Mouse (Mus musculus) hindbrain, postnatal 0 days (tissue): ENCODE data around the gene Gcnt1. TPM values are rescaled to one million over a fixed set of nuclear protein-coding genes. Genes with fewer than 3 reads are reported as not detected.

Source experiments
- ATAC-seq: fragments of 200-750 bp; cut with Nextera tagmentation; 2 replicates; pipeline ENCODE4 v1.8.0; 2017; ENCODE audit warnings: mild to moderate bottlenecking, moderate TSS enrichment, moderate library complexity
- DNase-seq: peaks from one replicate; pipeline ENCODE4 v3.0.0-alpha.2; 2015; ENCODE audit warnings: low spot score
- H3K27ac ChIP-seq: fragments of 300-500 bp; sonication (generic); 2 replicates; pipeline ENCODE4 v1.5.1; 2014; ENCODE audit warnings: mild to moderate bottlenecking
- H3K27me3 ChIP-seq: fragments of 300-500 bp; sonication (generic); 2 replicates; pipeline ENCODE4 v1.6.1; 2014; ENCODE audit warnings: low read length, mixed read lengths; ENCODE audit not compliant: insufficient read depth
- H3K36me3 ChIP-seq: fragments of 300-500 bp; sonication (generic); 2 replicates; pipeline ENCODE4 v1.6.1; 2014; ENCODE audit warnings: low read length, mixed read lengths; ENCODE audit not compliant: insufficient read depth
- H3K4me1 ChIP-seq: fragments of 300-500 bp; sonication (generic); 2 replicates; pipeline ENCODE4 v1.6.1; 2014; ENCODE audit warnings: antibody characterized with exemption, low read length, mixed read lengths; ENCODE audit not compliant: insufficient read depth
- H3K4me2 ChIP-seq: fragments of 300-500 bp; sonication (generic); 2 replicates; pipeline ENCODE4 v1.6.1; 2014; ENCODE audit warnings: low read depth, mild to moderate bottlenecking, low read length, moderate library complexity, mixed read lengths
- H3K4me3 ChIP-seq: fragments of 300-500 bp; sonication (generic); 2 replicates; pipeline ENCODE4 v1.5.1; 2014; ENCODE audit warnings: low read length
- H3K9ac ChIP-seq: fragments of 300-500 bp; sonication (generic); replicated peaks from 2 replicates; pipeline ENCODE4 v1.6.1; 2014; ENCODE audit warnings: mild to moderate bottlenecking, low read length, moderate library complexity, mixed read lengths
- H3K9me3 ChIP-seq: fragments of 300-500 bp; sonication (generic); 2 replicates; pipeline ENCODE4 v1.6.1; 2016; ENCODE audit warnings: low read length, mixed read lengths
- CTCF ChIP-seq: IDR thresholded peaks from 2 replicates; pipeline ENCODE4 v1.5.1; 2016; ENCODE audit warnings: antibody characterized with exemption, control low read depth, low read depth
- WGBS: fragments of 180-500 bp; shearing (Covaris S2); extraction: QIAGEN DNeasy Blood & Tissue Kit; methylation state at CpG from one replicate; pipeline ENCODE4 v1.1.7; 2014; 5-methylcytosine and 5-hydroxymethylcytosine counted together
- polyA plus RNA-seq: library from polyadenylated mRNA; unstranded; fragments of >200 nt; fragmentation: Nextera tagmentation; extraction: Ambion mirVana; gene quantifications from 2 replicates; pipeline ENCODE4 v1.2.1, GENCODE M21; 2015
- total RNA-seq: library from RNA; depleted of rRNA; stranded (reverse); fragments of >200 nt; gene quantifications from 2 replicates; pipeline ENCODE4 v1.2.3, GENCODE M21; 2014

Gene Gcnt1
- total and polyA plus RNA-seq, 2 experiments from 2014 or later = 0.34 to 1.9 TPM

- no peak for TF ChIP-seq CTCF
- WGBS = 72% methylated on average over 6 of the region's 6 CpGs
- no peak overlapping the region; the same call in 1 of the 2 replicates for H3K4me3 ChIP-seq
- no peak overlapping the region for H3K9ac ChIP-seq
- H3K4me1 ChIP-seq = peaks cover 6% of the 10 kb centered on the region; the same call in 1 of the 2 replicates
- H3K9me3 ChIP-seq = no peaks in the 10 kb centered on the region
- H3K27me3 ChIP-seq = peaks cover 12% of the 10 kb centered on the region
- H3K36me3 ChIP-seq = no peaks in the 10 kb centered on the region
- no peak for ATAC-seq
- H3K27ac ChIP-seq = no peak overlapping the region
- H3K4me2 ChIP-seq = no peak overlapping the region
- DNase-seq = no peak
These were observed 15.7 kb downstream of the Gcnt1 start for GRCm38 (mm10) chr19:17356932-17357331.

GRCm38 (mm10) chr19:17355950-17356867 is 16.4 kb downstream of the Gcnt1 start:
- no peak for TF ChIP-seq CTCF
- H3K36me3 ChIP-seq = no peaks in the 10 kb centered on the region
- H3K9me3 ChIP-seq = no peaks in the 10 kb centered on the region
- H3K4me1 ChIP-seq = peaks cover 6% of the 10 kb centered on the region; the same call in 1 of the 2 replicates
- H3K27me3 ChIP-seq = peaks cover 12% of the 10 kb centered on the region
- H3K9ac ChIP-seq = 0 out of 2 replicates have a peak overlapping the region, but pooled peaks have one; percentile 17
- WGBS = 2% methylated on average over 50 of the region's 50 CpGs
- no peak overlapping the region for H3K27ac ChIP-seq
- peak; percentile 70 for ATAC-seq
- peak overlapping the region; percentile 35 for H3K4me3 ChIP-seq
- DNase-seq = no peak
- peak overlapping the region; percentile 70 for H3K4me2 ChIP-seq

GRCm38 (mm10) chr19:17355361-17355760 is 17.3 kb downstream of the Gcnt1 start:
- Histone ChIP-seq H3K4me2 (no peak overlapping the region), H3K36me3 (no peaks in the 10 kb centered on the region), H3K4me3 (no peak overlapping the region), H3K4me1 (peaks cover 6% of the 10 kb centered on the region; the same call in 1 of the 2 replicates), H3K9ac (no peak overlapping the region), H3K9me3 (no peaks in the 10 kb centered on the region), H3K27ac (no peak overlapping the region), H3K27me3 (peaks cover 12% of the 10 kb centered on the region)
- TF ChIP-seq CTCF = no peak
- ATAC-seq = no peak
- WGBS = 36% methylated on average over 4 of the region's 4 CpGs
- DNase-seq = no peak

- H3K4me3 ChIP-seq = no peak overlapping the region
- DNase-seq (no peak), ATAC-seq (no peak)
- no peak overlapping the region for H3K4me2 ChIP-seq
- no peak overlapping the region for H3K27ac ChIP-seq
- peaks cover 6% of the 10 kb centered on the region; the same call in 1 of the 2 replicates for H3K4me1 ChIP-seq
- no peaks in the 10 kb centered on the region for H3K36me3 ChIP-seq
- no peak overlapping the region for H3K9ac ChIP-seq
- no peak for TF ChIP-seq CTCF
- WGBS = 64% methylated on average over 4 of the region's 4 CpGs
- no peaks in the 10 kb centered on the region for H3K9me3 ChIP-seq
- H3K27me3 ChIP-seq = peaks cover 12% of the 10 kb centered on the region
These were observed 17.8 kb downstream of the Gcnt1 start for GRCm38 (mm10) chr19:17354797-17355196.

- Histone ChIP-seq H3K4me1 (peaks cover 6% of the 10 kb centered on the region; the same call in 1 of the 2 replicates), H3K4me2 (no peak overlapping the region), H3K4me3 (no peak overlapping the region), H3K9me3 (no peaks in the 10 kb centered on the region), H3K27me3 (peaks cover 12% of the 10 kb centered on the region), H3K36me3 (no peaks in the 10 kb centered on the region), H3K27ac (no peak overlapping the region), H3K9ac (no peak overlapping the region)
- ATAC-seq = no peak
- no peak for DNase-seq
- no peak for TF ChIP-seq CTCF
- whole genome bisulfite sequencing = 80% methylated on average over 4 of the region's 4 CpGs
These were observed 18.3 kb downstream of the Gcnt1 start for GRCm38 (mm10) chr19:17354362-17354761.

- H3K27ac ChIP-seq = no peak overlapping the region
- no peak overlapping the region for H3K9ac ChIP-seq
- TF ChIP-seq CTCF = no peak
- no peak for DNase-seq
- peaks cover 12% of the 10 kb centered on the region for H3K27me3 ChIP-seq
- peaks cover 6% of the 10 kb centered on the region; the same call in 1 of the 2 replicates for H3K4me1 ChIP-seq
- no peak overlapping the region for H3K4me3 ChIP-seq
- WGBS = 77% methylated on average over 8 of the region's 8 CpGs
- no peaks in the 10 kb centered on the region for H3K36me3 ChIP-seq
- no peak overlapping the region for H3K4me2 ChIP-seq
- no peaks in the 10 kb centered on the region for H3K9me3 ChIP-seq
- ATAC-seq = no peak
These were observed 18.9 kb downstream of the Gcnt1 start for GRCm38 (mm10) chr19:17353727-17354126.

GRCm38 (mm10) chr19:17347852-17348251 is 24.8 kb downstream of the Gcnt1 start:
- H3K4me2 ChIP-seq = no peak overlapping the region
- no peak overlapping the region for H3K27ac ChIP-seq
- no peak for ATAC-seq
- no peak overlapping the region for H3K4me3 ChIP-seq
- no peaks in the 10 kb centered on the region for H3K4me1 ChIP-seq
- WGBS = 92% methylated on average over 2 of the region's 2 CpGs
- no peaks in the 10 kb centered on the region for H3K36me3 ChIP-seq
- H3K9ac ChIP-seq = no peak overlapping the region
- no peak for TF ChIP-seq CTCF
- no peak for DNase-seq
- no peaks in the 10 kb centered on the region for H3K27me3 ChIP-seq
- H3K9me3 ChIP-seq = no peaks in the 10 kb centered on the region
